Mouse (Mus musculus) spleen, postnatal 10 days (tissue): ENCODE measurements around the gene Tmem62.
"Not testable (repeated sequence)": the region's sequence is repeated elsewhere in the genome, so short reads cannot be mapped to it uniquely, and the experiment has no call there.

Source experiments
- DNase-seq, 2 experiments: peaks; one replicate each; pipeline ENCODE4 v3.0.0; 2021 to 2022; ENCODE audit warnings: low spot score in 2 of 2

Tmem62 gene

DNA sequence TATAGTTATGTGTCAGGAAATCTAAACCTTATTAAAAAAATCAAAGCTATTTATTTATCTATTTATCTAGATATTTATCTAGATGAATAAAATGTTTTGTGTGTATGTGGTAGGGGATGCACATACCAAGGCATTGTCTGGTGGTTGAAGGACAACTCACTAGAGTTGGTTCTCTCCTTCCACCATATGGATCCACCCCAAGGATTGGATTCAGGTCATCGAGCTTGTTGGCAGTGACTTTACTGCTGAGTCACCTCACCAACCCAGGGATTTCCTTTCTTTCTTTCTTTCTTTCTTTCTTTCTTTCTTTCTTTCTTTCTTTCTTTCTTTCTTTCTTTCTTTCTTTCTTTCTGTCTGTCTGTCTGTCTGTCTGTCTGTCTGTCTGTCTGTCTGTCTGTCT is 19.8 kb downstream of the Tmem62 start:
- DNase-seq, result not testable (repeated sequence)

- peak in 1 of 2 experiments; percentile 42 for DNase-seq
Observed at GRCm38 (mm10) chr2:120998863-120999262, 22.0 kb downstream of the Tmem62 start.

- DNase-seq, result no peak
Observed at GRCm38 (mm10) chr2:121003586-121003985, 26.8 kb downstream of the Tmem62 start.

- no peak for DNase-seq
Observed at GRCm38 (mm10) chr2:121004018-121004811, 27.4 kb downstream of the Tmem62 start.

- no peak for DNase-seq
Observed at GRCm38 (mm10) chr2:121006986-121007385, 30.2 kb downstream of the Tmem62 start.

GRCm38 (mm10) chr2:121007925-121008663 is 31.3 kb downstream of the Tmem62 start, which contains the start of gene Ccndbp1:
TSS of gene Ccndbp1 (plus strand) at chr2:121008403.
- peak; percentile 80 to 94 for DNase-seq

DNA sequence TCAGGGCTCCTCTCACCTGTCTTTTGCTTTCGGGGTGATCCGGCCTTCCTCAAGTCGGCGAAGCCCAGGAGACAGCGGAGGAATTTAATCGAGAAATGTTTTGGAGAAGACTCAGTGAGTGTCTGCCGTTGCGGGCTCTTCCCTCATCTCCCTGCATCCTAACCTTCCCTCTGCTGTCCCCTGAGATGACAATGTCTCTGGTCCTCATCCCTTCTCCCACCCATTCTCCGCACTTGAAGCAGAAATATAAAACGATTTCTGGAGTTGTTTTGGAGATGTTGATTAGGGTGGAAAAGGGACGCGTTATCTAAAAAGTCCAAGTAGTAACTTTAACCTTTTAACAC is 31.8 kb downstream of the Tmem62 start:
- DNase-seq, result no peak

GRCm38 (mm10) chr2:121009071-121009677 is 32.4 kb downstream of the Tmem62 start:
- DNase-seq, result no peak

- DNase-seq, result no peak
Observed at GRCm38 (mm10) chr2:121012676-121013075, 35.9 kb downstream of the Tmem62 start.

GRCm38 (mm10) chr2:121015507-121015906 is 38.7 kb downstream of the Tmem62 start:
- DNase-seq, result no peak

DNA sequence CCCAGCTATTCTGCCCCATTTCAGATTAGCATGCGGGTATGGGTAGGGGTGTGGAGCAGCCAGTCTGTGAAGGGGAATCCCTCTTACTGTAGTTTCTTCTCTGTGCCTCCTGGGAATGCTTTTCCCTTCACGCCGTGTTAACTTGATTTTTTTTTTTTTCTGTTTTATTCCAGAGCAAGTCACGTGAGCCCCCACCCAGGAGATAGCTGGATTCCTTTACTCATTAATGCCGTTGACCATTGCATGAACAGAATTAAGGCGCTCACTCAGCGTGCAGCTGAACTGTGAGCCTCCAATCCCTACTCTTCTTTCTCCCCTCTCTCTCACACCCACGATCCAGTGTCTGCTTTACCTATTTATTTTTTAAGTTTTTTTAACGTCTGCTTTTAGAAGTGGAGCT is 39.4 kb downstream of the Tmem62 start:
- peak in 1 of 2 experiments; percentile 2 for DNase-seq

- DNase-seq, result no peak
Observed at GRCm38 (mm10) chr2:121017151-121017550, 40.3 kb downstream of the Tmem62 start.

- no peak for DNase-seq
Observed at GRCm38 (mm10) chr2:121022918-121023317, 46.1 kb downstream of the Tmem62 start.

GRCm38 (mm10) chr2:121036733-121037341 is 60.0 kb downstream of the Tmem62 start, which contains the start of gene Epb42:
TSS of gene Epb42 (minus strand) at chr2:121037072.
- DNase-seq, result peak; percentile 78 to 84

DNA sequence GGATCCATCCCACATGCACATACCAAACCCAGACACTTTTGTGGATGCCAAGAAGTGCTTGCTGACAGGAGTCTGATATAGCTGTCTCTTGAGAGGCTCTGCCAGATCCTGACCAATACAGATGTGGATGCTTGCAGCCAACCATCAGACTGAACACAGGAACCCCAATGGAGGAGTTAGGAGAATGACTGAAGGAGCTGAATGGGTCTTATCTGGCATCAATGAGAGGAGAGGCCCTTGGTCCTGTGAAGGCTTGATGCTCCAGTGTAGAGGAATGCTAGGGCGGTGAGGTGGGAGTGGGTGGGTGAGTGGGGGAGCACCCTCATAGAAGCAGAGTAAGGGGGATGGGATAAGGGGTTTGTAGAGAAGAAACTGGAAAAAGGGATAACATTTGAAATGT is 62.0 kb downstream of the Tmem62 start:
- not testable (repeated sequence) for DNase-seq

DNA sequence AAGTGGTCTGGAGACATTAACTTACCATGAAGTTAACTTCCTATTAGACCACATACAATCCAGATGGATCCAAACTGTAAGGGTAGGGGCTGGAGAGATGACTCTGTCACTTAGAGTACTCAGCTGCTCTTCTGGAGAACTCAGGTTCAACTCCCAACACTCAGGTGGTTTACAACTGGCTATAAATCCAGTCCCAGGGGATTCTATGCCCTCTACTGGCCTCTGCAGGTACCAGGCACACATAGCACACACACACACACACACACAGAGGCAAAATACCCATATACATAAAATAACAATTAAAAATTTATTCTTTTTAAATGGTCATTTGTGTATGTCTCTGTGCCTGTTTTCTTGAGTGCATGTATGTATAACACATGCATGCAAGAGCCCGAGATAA is 62.6 kb downstream of the Tmem62 start:
- no peak for DNase-seq

- DNase-seq, result peak in 1 of 2 experiments; percentile 65
Observed at GRCm38 (mm10) chr2:121041098-121041497, 64.3 kb downstream of the Tmem62 start.

- no peak for DNase-seq
Observed at GRCm38 (mm10) chr2:121045653-121046052, 68.8 kb downstream of the Tmem62 start.

DNA sequence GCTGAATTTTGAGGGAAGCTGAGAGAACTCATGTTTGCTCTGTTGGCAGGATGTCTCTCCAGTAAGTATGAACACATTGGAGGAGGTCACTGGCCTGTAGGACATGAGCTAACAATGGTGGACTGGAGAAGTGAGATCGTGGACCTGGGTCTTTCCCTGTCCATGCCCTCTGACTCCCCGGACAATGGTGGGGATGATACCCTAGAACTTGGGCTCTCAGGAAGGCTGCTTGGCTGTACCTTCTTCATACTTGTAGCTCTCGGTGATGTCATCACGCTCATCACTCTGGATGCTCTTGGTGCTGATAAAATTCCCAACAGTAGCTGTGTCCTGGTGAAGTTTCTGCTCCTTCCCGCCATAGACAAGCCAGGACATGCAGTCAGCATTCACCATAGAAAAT is 75.4 kb downstream of the Tmem62 start:
- no peak for DNase-seq

DNA sequence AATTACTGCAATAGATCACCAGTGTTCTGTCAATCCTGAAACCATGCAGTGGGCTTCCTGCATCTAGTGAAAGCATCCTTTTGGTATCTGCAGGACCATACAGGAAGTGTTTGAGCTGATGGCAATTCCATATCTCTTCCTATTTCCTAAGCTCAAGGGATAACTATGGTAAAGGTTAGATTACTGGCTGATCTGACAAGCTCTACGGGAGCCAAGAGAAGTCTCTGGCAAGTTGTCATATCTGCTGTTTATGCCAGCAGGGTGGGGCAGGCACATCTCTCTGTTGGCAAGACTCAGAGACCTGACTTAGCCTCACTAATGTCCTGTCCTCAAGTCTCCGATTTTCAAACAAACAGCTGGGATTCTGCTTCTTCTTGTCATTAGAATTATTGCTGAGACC is 77.2 kb downstream of the Tmem62 start:
- no peak for DNase-seq

DNA sequence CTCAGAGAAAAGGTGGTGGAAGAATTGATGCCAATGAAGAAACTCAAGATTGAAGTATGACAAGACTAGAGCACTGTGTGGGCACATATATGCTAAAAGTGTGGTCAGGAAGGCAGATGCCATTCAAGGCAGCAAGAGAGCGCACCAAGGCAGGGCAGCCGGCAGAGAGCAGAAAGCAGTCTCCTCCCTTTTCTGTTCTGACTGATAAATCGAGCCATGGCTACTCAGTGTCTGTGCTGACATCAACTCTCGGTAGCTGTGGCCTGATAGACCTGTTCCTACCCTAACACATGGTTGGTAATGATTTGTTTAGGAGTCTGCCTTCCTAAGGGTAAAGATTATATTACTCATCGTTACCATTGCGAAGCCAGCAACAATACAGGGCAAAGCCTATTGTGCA is 79.1 kb downstream of the Tmem62 start:
- DNase-seq, result peak in 1 of 2 experiments; percentile 53
